Mouse (Mus musculus) bone marrow, adult 2 months (tissue): ENCODE data around the gene Slc27a2.

Experiments used
- CTCF ChIP-seq: fragments of 200-500 bp; IDR thresholded peaks from 2 replicates; pipeline ENCODE4 v1.5.1; 2011; ENCODE audit warnings: low read length, control low read depth; ENCODE audit not compliant: control insufficient read depth, insufficient read depth
- POLR2A ChIP-seq: fragments of 200-500 bp; IDR thresholded peaks from 2 replicates; pipeline ENCODE4 v1.6.1; 2011; ENCODE audit warnings: low read depth, mild to moderate bottlenecking, control low read depth, low read length, borderline replicate concordance; ENCODE audit not compliant: control insufficient read depth

GRCm38 (mm10) chr2:126553291-126553639 lies 1.1 kb downstream of the Slc27a2 start:
- TF ChIP-seq POLR2A (no peak), CTCF (no peak)
